Mouse (Mus musculus) heart, embryonic 14.5 days (tissue): ENCODE measurements around the gene Med16. TPM values are rescaled to one million over a fixed set of nuclear protein-coding genes. Genes with fewer than 3 reads are reported as not detected.
A peak's percentile ranks its signal among the peaks of the same experiment; 100 is the strongest.

ENCODE experiments used
- ATAC-seq: fragments of 200-750 bp; cut with Nextera tagmentation; 2 replicates; pipeline ENCODE4 v1.8.0; 2017; ENCODE audit warnings: low read depth, moderate TSS enrichment; ENCODE audit not compliant: insufficient number of reproducible peaks, insufficient read depth, low FRiP score
- H3K27ac ChIP-seq, 2 experiments: fragments of 200-500 bp in 1 of 2; fragments of 300-500 bp in 1 of 2; sonication (generic) in 1 of 2; replicated peaks in 1 of 2; 2 replicates each; pipeline ENCODE4 v1.5.1; 2012 to 2014; ENCODE audit warnings: low read depth in 2 of 2, low read length in 2 of 2, control low read depth in 1 of 2, mild to moderate bottlenecking in 1 of 2, mixed read lengths in 1 of 2; ENCODE audit not compliant: control insufficient read depth in 1 of 2, insufficient read depth in 1 of 2
- H3K27me3 ChIP-seq: fragments of 300-500 bp; sonication (generic); 2 replicates; pipeline ENCODE4 v1.6.1; 2014; ENCODE audit warnings: mild to moderate bottlenecking, low read length, control low read depth; ENCODE audit not compliant: control insufficient read depth, insufficient read depth
- H3K36me3 ChIP-seq: fragments of 300-500 bp; sonication (generic); 2 replicates; pipeline ENCODE4 v1.6.1; 2014; ENCODE audit warnings: mild to moderate bottlenecking, control low read depth, low read length, mixed read lengths; ENCODE audit not compliant: control insufficient read depth, insufficient read depth
- H3K4me1 ChIP-seq, 2 experiments: fragments of 200-500 bp in 1 of 2; fragments of 300-500 bp in 1 of 2; sonication (generic) in 1 of 2; 2 replicates each; pipeline ENCODE4 v1.6.1; 2012 to 2014; ENCODE audit warnings: low read length in 2 of 2, control low read depth in 1 of 2, mixed read lengths in 1 of 2; ENCODE audit not compliant: control insufficient read depth in 2 of 2, insufficient read depth in 2 of 2
- H3K4me2 ChIP-seq: fragments of 300-500 bp; sonication (generic); 2 replicates; pipeline ENCODE4 v1.6.1; 2014; ENCODE audit warnings: mild to moderate bottlenecking, low read length
- H3K4me3 ChIP-seq, 2 experiments: fragments of 200-500 bp in 1 of 2; fragments of 300-500 bp in 1 of 2; sonication (generic) in 1 of 2; 2 replicates each; pipeline ENCODE4 v1.5.1; 2012 to 2014; ENCODE audit warnings: low read length in 2 of 2, mild to moderate bottlenecking in 2 of 2, control low read depth in 1 of 2, low read depth in 1 of 2, moderate library complexity in 1 of 2; ENCODE audit not compliant: control insufficient read depth in 1 of 2, insufficient read depth in 1 of 2
- H3K9ac ChIP-seq: fragments of 300-500 bp; sonication (generic); 2 replicates; pipeline ENCODE4 v1.6.1; 2014; ENCODE audit warnings: mild to moderate bottlenecking, low read length
- H3K9me3 ChIP-seq: fragments of 300-500 bp; sonication (generic); 2 replicates; pipeline ENCODE4 v1.6.1; 2016; ENCODE audit warnings: low read length, control low read depth; ENCODE audit not compliant: control insufficient read depth
- WGBS: fragments of 180-500 bp; shearing (Covaris S2); extraction: QIAGEN DNeasy Blood & Tissue Kit; methylation state at CpG from one replicate; pipeline ENCODE4 v1.1.7; 2014; 5-methylcytosine and 5-hydroxymethylcytosine counted together
- polyA plus RNA-seq: library from polyadenylated mRNA; unstranded; fragments of >200 nt; fragmentation: Nextera tagmentation; extraction: Ambion mirVana; gene quantifications from 2 replicates; pipeline ENCODE4 v1.2.1, GENCODE M21; 2014

The Med16 gene
- polyA plus RNA-seq, 1 experiment from 2014 or later, result 34.7 TPM

- Histone ChIP-seq H3K4me3 (0 out of 4 replicates have a peak overlapping the region, but pooled peaks of 1 of the 2 experiments have one; percentile 7), H3K4me2 (peak overlapping the region; percentile 40; the same call in 1 of the 2 replicates), H3K4me1 (peaks cover 10 to 32% of the 10 kb centered on the region in 2 experiments), H3K9ac (no peak overlapping the region), H3K27me3 (peaks cover 62% of the 10 kb centered on the region), H3K9me3 (no peaks in the 10 kb centered on the region), H3K27ac (no peak overlapping the region), H3K36me3 (no peaks in the 10 kb centered on the region)
- WGBS, result 9% methylated on average over 21 of the region's 21 CpGs
- no peak for ATAC-seq
Measured at GRCm38 (mm10) chr10:79919251-79919849, 10.6 kb upstream of the Med16 start.

GRCm38 (mm10) chr10:79918231-79919078 lies 9.7 kb upstream of the Med16 start:
- no peak for ATAC-seq
- 6% methylated on average over 35 of the region's 35 CpGs for WGBS
- Histone ChIP-seq H3K4me2 (peak overlapping the region; percentile 40), H3K9ac (no peak overlapping the region), H3K4me3 (peak overlapping the region; percentile 7 to 8; a peak in 2 of 4 replicates), H3K36me3 (no peaks in the 10 kb centered on the region), H3K27ac (no peak overlapping the region), H3K9me3 (no peaks in the 10 kb centered on the region), H3K27me3 (peaks cover 62% of the 10 kb centered on the region), H3K4me1 (peaks cover 13 to 38% of the 10 kb centered on the region in 2 experiments)

- Histone ChIP-seq H3K9me3 (no peaks in the 10 kb centered on the region), H3K27me3 (peaks cover 54% of the 10 kb centered on the region), H3K4me3 (peak overlapping the region in 1 of 2 experiments; percentile 77; a peak in 2 of 4 replicates), H3K36me3 (0 out of 2 replicates have a peak, but pooled peaks cover under 1% of the 10 kb centered on the region), H3K9ac (peak overlapping the region; percentile 98), H3K4me1 (peaks cover 13 to 38% of the 10 kb centered on the region in 2 experiments), H3K4me2 (peak overlapping the region; percentile 87), H3K27ac (no peak overlapping the region)
- no peak for ATAC-seq
- WGBS, result 63% methylated on average over 5 of the region's 5 CpGs
Measured at GRCm38 (mm10) chr10:79917532-79918100, 8.9 kb upstream of the Med16 start.

GRCm38 (mm10) chr10:79916808-79917531 lies 8.2 kb upstream of the Med16 start, which contains the start of gene Kiss1r:
Gene Kiss1r (plus strand): TSS chr10:79916971.
- Histone ChIP-seq H3K27ac (peak within 1 kb of the TSS in 1 of 2 experiments; percentile 69; a peak in 3 of 4 replicates), H3K9me3 (no peaks in the 10 kb centered on the region), H3K27me3 (peaks cover 47% of the 10 kb centered on the region), H3K4me1 (peaks cover 13 to 38% of the 10 kb centered on the region in 2 experiments), H3K9ac (peak within 1 kb of the TSS; percentile 98), H3K36me3 (peaks cover 6% of the 10 kb centered on the region; the same call in 1 of the 2 replicates), H3K4me2 (peak within 1 kb of the TSS; percentile 87), H3K4me3 (peak within 1 kb of the TSS; percentile 58 to 77)
- ATAC-seq, result peak; percentile 71
- 2% methylated on average over 42 of the region's 42 CpGs for whole genome bisulfite sequencing

GRCm38 (mm10) chr10:79916081-79916480 lies 7.4 kb upstream of the Med16 start:
- H3K27me3 ChIP-seq, result peaks cover 38% of the 10 kb centered on the region
- WGBS, result 14% methylated on average over 8 of the region's 8 CpGs
- H3K4me1 ChIP-seq, result peaks cover 13 to 33% of the 10 kb centered on the region in 2 experiments
- peak overlapping the region; percentile 87 for H3K4me2 ChIP-seq
- peak overlapping the region; percentile 58 to 77 for H3K4me3 ChIP-seq
- peak overlapping the region in 1 of 2 experiments; percentile 69; a peak in 1 of 4 replicates for H3K27ac ChIP-seq
- H3K36me3 ChIP-seq, result peaks cover 13% of the 10 kb centered on the region
- peak overlapping the region; percentile 98 for H3K9ac ChIP-seq
- ATAC-seq, result no peak
- H3K9me3 ChIP-seq, result no peaks in the 10 kb centered on the region

GRCm38 (mm10) chr10:79914948-79915596 lies 6.3 kb upstream of the Med16 start:
- H3K4me3 ChIP-seq, result no peak overlapping the region
- H3K27me3 ChIP-seq, result peaks cover 28% of the 10 kb centered on the region
- WGBS, result 74% methylated on average over 7 of the region's 7 CpGs
- H3K4me1 ChIP-seq, result peaks cover 13 to 26% of the 10 kb centered on the region in 2 experiments
- no peak overlapping the region for H3K4me2 ChIP-seq
- peak overlapping the region; percentile 21; the same call in 1 of the 2 replicates for H3K9ac ChIP-seq
- H3K9me3 ChIP-seq, result no peaks in the 10 kb centered on the region
- no peak for ATAC-seq
- no peak overlapping the region for H3K27ac ChIP-seq
- peaks cover 23% of the 10 kb centered on the region for H3K36me3 ChIP-seq
